Mouse (Mus musculus) heart, adult 2 months (tissue): ENCODE measurements around the gene Nos2. TPM values are rescaled to one million over a fixed set of nuclear protein-coding genes. Genes with fewer than 3 reads are reported as not detected.
"Not testable (repeated sequence)": the region's sequence is repeated elsewhere in the genome, so short reads cannot be mapped to it uniquely, and the experiment has no call there.

Experiments used
- DNase-seq, 2 experiments: peaks; one replicate each; pipeline ENCODE4 v3.0.0; 2021
- H3K27ac ChIP-seq: fragments of 200-600 bp; 2 replicates; pipeline ENCODE4 v1.8.1; 2022
- H3K27me3 ChIP-seq: fragments of 200-500 bp; 2 replicates; pipeline ENCODE4 v1.6.1; 2012; ENCODE audit warnings: mild to moderate bottlenecking, low read length, inconsistent platforms, mixed read lengths; ENCODE audit not compliant: control insufficient read depth, insufficient read depth
- H3K36me3 ChIP-seq: fragments of 200-500 bp; 2 replicates; pipeline ENCODE4 v1.6.1; 2012; ENCODE audit warnings: low read length, inconsistent platforms; ENCODE audit not compliant: control insufficient read depth, insufficient read depth
- H3K4me1 ChIP-seq: fragments of 200-500 bp; 2 replicates; pipeline ENCODE4 v1.6.1; 2011; ENCODE audit warnings: low read length; ENCODE audit not compliant: control insufficient read depth, insufficient read depth
- H3K4me3 ChIP-seq: fragments of 200-600 bp; 2 replicates; pipeline ENCODE4 v1.8.1; 2022
- H3K79me2 ChIP-seq: fragments of 200-500 bp; replicated peaks from 2 replicates; pipeline ENCODE4 v1.6.1; 2012; ENCODE audit warnings: mild to moderate bottlenecking, inconsistent platforms, low read length, moderate library complexity, mixed read lengths; ENCODE audit not compliant: control insufficient read depth, insufficient read depth
- H3K9ac ChIP-seq: fragments of 200-500 bp; 2 replicates; pipeline ENCODE4 v1.6.1; 2012; ENCODE audit warnings: low read depth, mild to moderate bottlenecking, control low read depth, inconsistent platforms, low read length, mixed read lengths
- CTCF ChIP-seq: fragments of 200-600 bp; IDR thresholded peaks from 2 replicates; pipeline ENCODE4 v1.8.1; 2022; ENCODE audit warnings: antibody characterized with exemption, mild to moderate bottlenecking, moderate library complexity
- EP300 ChIP-seq: fragments of 200-500 bp; IDR thresholded peaks from 2 replicates; pipeline ENCODE4 v1.6.1; 2011; ENCODE audit warnings: low read depth, low read length, control low read depth; ENCODE audit not compliant: insufficient read depth
- POLR2A ChIP-seq: fragments of 200-500 bp; IDR thresholded peaks from 2 replicates; pipeline ENCODE4 v1.6.1; 2011; ENCODE audit warnings: mild to moderate bottlenecking, low read depth, low read length, control low read depth; ENCODE audit not compliant: insufficient read depth
- WGBS: fragments of 180-500 bp; shearing (Covaris S2); methylation state at CpG from one replicate; pipeline ENCODE4 v1.1.7; 2018; 5-methylcytosine and 5-hydroxymethylcytosine counted together
- intact Hi-C: fragments of 180-260 bp; cut with DNase I; formaldehyde crosslinking; loops from one replicate; pipeline ENCODE4 v1.15.1; 2025
- polyA plus RNA-seq: library from polyadenylated mRNA; depleted of rRNA; stranded (reverse); fragments of >200 nt; gene quantifications from 2 replicates; pipeline ENCODE4 v1.2.3, GENCODE M21; 2012; rRNA removed
- total RNA-seq, 2 experiments: library from RNA; stranded (reverse); gene quantifications; 2 replicates each; pipeline ENCODE4 v1.2.3; 2021

Nos2 gene
- total and polyA plus RNA-seq, 3 experiments: 5.0 to 8.3 (median 5.7) TPM

DNA sequence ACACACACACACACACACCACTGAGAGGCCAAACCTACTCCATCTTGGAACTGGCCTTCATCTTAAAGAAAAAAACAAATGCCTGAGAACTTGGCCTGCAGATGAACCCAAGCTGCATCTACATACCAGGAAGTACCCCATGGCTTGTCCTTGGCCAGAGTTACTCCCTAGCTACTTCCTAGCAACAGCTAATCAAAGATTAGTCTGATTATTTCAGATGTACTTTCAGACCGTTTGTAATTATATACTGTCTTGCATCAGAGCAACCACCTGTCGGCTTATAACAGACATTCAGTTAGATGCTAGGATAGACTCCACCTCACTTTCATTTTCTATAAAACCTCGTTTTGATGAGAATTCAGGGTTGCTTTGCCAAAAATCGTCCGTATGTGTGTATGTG, 85.8 kb downstream of the Nos2 start:
- TF ChIP-seq EP300 (no peak), POLR2A (no peak), CTCF (no peak)
- Histone ChIP-seq H3K79me2 (no peaks in the 10 kb centered on the region), H3K27me3 (no peaks in the 10 kb centered on the region), H3K4me3 (no peak overlapping the region), H3K9ac (no peak overlapping the region), H3K4me1 (peaks cover 10% of the 10 kb centered on the region), H3K36me3 (no peaks in the 10 kb centered on the region), H3K27ac (no peak overlapping the region)
- DNase-seq: no peak
- intact Hi-C loops: no loop called here
- WGBS: 49% methylated on average over 5 of the region's 5 CpGs

DNA sequence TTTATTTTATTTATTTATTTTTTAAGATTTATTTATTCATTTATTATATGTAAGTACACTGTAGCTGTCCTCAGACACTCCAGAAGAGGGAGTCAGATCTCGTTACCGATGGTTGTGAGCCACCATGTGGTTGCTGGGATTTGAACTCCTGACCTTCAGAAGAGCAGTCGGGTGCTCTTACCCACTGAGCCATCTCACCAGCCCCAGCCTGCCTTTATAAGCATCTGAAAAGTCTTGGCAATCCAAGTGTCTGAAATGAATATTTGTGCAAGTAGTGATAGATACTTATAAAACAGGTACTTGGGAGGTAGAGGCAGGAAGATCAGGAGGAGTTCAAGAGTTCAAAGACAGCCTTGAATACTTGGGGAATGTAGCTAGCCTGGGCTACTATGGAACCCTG, 86.8 kb downstream of the Nos2 start:
- DNase-seq, H3K27ac ChIP-seq, H3K9ac ChIP-seq, H3K79me2 ChIP-seq, H3K4me3 ChIP-seq, intact Hi-C loops, H3K36me3 ChIP-seq, H3K27me3 ChIP-seq: not testable (repeated sequence)
- 87% methylated on average over 3 of the region's 3 CpGs for WGBS
- H3K4me1 ChIP-seq: peaks cover 10% of the 10 kb centered on the region

DNA sequence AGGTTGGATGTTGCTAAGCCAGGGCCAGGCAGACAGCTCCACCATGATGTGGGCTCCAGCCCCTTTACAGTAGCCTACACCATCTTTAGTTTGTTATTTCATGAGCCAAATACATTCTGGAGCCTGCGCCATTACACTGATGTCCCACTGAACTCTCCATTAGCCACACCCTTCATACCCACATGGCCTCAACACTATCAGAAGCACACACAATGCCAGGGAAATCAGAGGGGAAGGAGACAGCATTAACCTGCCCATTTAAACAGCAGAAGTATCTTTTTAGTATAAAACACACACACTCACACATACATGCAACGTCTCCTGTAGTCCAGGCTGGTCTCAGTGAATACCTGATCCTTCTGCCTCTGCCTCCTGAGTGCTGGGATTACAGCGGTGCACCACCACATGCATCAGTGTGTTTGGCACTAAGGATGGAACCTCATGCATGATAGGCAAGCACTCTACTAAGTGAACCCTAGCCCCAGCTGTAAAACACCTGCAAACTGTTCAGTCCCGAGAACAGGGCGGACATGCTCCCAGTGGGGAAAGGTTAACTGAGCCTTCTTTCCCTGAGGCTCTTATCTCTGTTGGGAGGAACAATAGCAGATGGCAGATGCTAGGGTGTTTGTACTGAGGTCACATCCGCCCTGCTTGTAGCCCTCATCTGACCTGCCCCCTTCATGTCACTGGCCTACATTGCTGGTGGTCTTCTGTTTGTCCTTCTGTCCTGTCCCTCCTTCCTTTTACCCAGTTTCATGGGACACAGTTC, 87.6 kb downstream of the Nos2 start:
- WGBS: 64% methylated on average over 6 of the region's 6 CpGs
- peak in 1 of 2 experiments; percentile 12 for DNase-seq
- no peak for TF ChIP-seq CTCF
- no peak for TF ChIP-seq POLR2A
- no peak for TF ChIP-seq EP300
- H3K79me2 ChIP-seq: no peaks in the 10 kb centered on the region
- no peaks in the 10 kb centered on the region for H3K27me3 ChIP-seq
- intact Hi-C loops: no loop called here
- H3K4me3 ChIP-seq: no peak overlapping the region
- peaks cover 6% of the 10 kb centered on the region for H3K4me1 ChIP-seq
- H3K9ac ChIP-seq: no peak overlapping the region
- H3K36me3 ChIP-seq: no peaks in the 10 kb centered on the region
- H3K27ac ChIP-seq: no peak overlapping the region

GRCm38 (mm10) chr11:79008891-79009290, 88.3 kb downstream of the Nos2 start:
- Histone ChIP-seq H3K27ac (no peak overlapping the region), H3K9ac (no peak overlapping the region), H3K36me3 (no peaks in the 10 kb centered on the region), H3K4me3 (no peak overlapping the region), H3K4me1 (peaks cover 7% of the 10 kb centered on the region), H3K79me2 (no peaks in the 10 kb centered on the region), H3K27me3 (no peaks in the 10 kb centered on the region)
- WGBS: 88% methylated on average over 7 of the region's 7 CpGs
- peak in 1 of 2 experiments; percentile 8 for DNase-seq
- TF ChIP-seq CTCF: no peak
- TF ChIP-seq POLR2A: no peak
- no peak for TF ChIP-seq EP300
- intact Hi-C loops: no loop called here

Other genes with a start within 250 kb of the Nos2 start
- gene Nlk, start 223.4 kb upstream of the Nos2 start, total RNA-seq: 10 to 100 TPM; 13.0 to 14.9 TPM
- gene Nlk, start 223.4 kb upstream of the Nos2 start, polyA plus RNA-seq: 10.7 and 15.1 TPM in 2 replicates
- gene Ccnq, start 169.1 kb upstream of the Nos2 start, total RNA-seq: 10 to 100 TPM; 18.4 to 19.0 TPM
- gene Ccnq, start 169.1 kb upstream of the Nos2 start, polyA plus RNA-seq: 42.4 and 59.7 TPM in 2 replicates
- 10 to 100 TPM; 35.4 to 37.1 TPM for gene Lyrm9, start 94.2 kb upstream of the Nos2 start, total RNA-seq
- 40.4 and 45.3 TPM in 2 replicates for gene Lyrm9, start 94.2 kb upstream of the Nos2 start, polyA plus RNA-seq
- gene Lgals9, start 64.2 kb downstream of the Nos2 start, total RNA-seq: 10 to 100 TPM; 20.7 to 23.1 TPM
- gene Lgals9, start 64.2 kb downstream of the Nos2 start, polyA plus RNA-seq: 49.5 and 93.4 TPM in 2 replicates
- gene Ksr1, start 225.6 kb downstream of the Nos2 start, total RNA-seq: 1 to 10 TPM; 5.1 to 7.0 TPM
- gene Ksr1, start 225.6 kb downstream of the Nos2 start, polyA plus RNA-seq: 6.7 and 7.8 TPM in 2 replicates